Mouse (Mus musculus) hindlimb bud, embryonic 11.5 days (tissue): ENCODE measurements around the gene Epb41l4b.

Source experiments
- DNase-seq: peaks from one replicate; pipeline ENCODE4 v3.0.0-alpha.2; 2012; ENCODE audit warnings: low read depth, low spot score; ENCODE audit errors: extremely low spot score

The Epb41l4b gene

DNA sequence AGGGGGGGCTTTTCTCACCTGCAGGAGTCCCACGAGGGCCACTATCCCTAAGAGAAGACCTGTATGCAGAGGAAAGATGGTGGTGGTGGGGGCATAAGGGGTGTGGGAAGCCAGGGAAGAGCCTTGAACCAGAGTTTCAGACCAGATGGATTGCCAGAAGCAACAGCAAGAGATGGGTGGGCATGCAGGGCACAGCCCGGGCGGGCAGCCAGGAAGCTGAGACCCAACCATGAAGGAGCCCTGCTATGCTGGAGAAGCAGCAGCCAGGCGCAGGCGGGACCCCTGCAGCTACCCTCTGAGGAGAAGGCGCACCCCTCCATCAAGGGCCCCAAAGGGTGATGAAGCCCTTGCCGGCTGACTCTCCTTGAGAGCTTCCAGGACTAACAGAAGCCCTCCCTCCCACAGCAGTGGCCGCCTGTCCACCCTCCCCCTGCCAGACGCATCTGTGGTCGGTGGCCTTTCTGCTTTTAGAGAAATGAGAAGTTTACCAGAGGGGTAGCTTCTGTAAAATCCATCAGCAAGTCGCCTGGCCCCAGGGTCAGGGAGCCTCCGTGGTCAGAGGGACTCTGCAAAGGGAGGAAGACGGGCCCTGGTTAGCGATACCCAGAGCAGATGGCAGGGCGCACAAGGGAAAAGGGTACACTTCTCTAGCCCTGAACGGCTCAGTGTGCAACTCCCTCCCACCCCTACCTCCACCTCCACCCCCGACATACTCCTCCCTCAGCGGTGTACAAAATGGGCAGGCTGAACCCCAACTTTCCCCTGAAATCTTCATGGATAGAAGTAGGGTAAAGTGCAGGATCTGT is 126.7 kb downstream of the Epb41l4b start:
- DNase-seq, result no peak

DNA sequence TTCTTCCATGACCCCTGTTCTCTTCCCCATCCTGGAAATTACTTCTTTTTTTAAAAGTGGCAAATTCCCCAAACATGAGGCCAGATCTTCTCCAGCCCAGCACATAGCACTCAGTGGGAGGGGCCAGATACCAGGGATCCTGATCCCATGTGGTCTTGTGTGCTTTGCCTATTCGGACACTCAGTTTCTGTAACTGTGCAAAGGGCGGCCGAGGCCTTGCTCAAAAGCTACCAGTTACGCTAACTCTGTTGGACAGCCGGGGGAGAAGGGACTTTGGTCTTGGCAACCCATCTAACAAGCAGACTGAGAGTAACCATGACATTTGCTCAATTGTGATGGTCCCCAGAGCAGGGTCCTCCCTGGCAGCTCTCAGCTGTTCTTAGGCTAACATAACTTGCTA is 128.2 kb downstream of the Epb41l4b start:
- no peak for DNase-seq

DNA sequence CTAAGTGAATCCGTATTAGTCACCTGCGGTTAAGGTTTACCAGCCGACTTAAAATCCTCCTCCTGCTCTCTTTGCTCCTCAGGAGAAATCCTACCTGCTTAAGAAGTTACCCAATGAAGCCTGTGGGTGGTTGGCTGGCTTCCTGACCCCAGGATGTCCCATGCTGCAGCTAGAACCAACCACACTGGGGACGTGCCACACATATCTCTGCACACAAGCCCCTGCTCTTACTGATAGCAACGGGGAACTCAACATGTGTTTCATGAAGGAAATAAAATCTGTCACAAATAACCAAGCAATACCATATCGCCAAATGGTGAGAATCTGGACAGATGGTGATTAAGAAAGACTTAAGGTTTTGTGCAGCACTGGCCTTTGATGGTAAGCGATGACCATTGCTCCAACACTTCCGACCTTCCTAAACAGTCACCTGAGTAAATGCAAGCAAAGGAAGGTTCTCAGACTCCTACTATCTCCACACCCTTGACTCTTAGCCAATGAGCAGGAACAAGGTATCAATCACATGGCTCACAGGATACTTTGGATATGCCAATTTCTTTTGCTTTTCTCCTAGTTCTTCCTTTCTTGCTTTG is 131.7 kb downstream of the Epb41l4b start:
- no peak for DNase-seq

DNA sequence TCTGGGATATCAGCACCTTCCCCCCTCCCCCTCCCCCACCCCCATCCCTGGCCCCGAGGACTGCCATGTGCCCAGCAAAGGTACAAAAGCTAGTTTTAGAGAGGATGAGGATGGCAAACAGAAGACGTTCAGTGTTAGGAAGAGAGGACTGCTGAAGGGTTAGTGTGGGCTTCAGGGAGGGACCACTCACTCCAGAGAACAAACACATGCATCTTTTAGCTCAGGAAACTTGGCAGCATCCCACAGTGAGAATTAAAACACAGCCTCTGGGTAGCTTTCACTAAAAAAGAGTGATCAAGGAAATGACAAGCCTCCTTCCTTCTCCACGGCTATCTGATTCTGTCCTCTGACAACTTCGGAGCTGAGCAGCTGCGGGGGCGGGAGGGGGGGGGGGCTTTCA is 132.3 kb downstream of the Epb41l4b start:
- DNase-seq, result no peak

DNA sequence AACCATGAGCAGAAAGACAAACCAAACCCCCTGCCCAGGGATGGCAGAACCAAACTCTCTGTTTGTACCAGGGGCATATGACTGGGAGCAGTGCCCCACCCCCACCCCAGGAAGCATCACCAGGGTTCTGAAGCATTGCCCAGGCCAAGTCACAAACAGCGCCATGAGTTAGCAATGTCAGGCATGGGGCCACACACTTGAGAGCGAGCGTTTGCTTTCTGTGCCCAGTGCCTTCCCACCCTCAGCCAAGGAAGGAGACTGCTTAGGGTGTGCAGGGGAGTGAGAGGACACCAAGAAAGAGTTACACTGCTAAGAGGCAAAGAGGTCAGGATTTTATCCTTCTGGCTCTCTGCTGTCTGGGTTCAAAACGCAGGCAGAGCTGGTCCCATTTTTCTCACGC is 132.8 kb downstream of the Epb41l4b start:
- DNase-seq, result no peak

DNA sequence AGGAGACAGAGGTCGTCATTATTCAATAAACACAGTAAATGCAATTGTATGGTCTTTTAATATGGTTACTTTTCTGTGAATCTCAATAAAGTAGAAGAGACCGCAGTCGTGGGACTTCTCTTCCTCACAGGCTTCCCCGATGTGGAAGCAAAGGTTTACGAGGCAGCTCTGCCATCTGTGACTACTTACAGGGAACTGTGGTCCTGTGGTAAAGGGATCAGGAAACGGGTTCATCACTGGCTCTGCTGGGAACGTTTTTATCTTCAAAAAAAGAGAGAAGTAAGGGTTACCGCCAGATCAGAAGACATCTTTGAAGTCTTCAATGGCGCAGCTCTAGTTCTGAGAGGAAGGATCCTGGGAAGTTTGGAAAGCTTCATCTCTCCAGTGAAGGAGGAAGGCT is 135.5 kb downstream of the Epb41l4b start:
- DNase-seq, result no peak

DNA sequence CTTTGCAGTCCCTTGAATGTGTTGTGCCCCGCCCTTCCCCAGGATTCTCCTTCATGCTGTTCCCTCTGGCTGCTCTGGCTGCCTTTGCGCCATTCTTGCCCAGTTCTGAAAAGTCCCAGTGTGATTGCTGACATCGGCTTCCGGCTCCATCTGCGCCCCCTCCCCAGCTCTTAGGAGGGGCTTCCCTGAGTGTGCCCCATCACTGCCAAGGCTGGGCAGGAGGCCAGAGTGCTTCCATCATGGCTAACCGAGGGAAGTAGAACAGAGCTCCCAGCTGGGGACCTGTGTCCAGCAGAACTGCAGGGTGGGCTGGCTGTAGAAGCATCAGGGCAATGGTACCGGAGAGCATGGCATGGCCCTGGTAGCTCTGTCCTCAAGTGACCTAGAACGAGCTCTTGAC is 138.2 kb downstream of the Epb41l4b start:
- DNase-seq, result no peak

DNA sequence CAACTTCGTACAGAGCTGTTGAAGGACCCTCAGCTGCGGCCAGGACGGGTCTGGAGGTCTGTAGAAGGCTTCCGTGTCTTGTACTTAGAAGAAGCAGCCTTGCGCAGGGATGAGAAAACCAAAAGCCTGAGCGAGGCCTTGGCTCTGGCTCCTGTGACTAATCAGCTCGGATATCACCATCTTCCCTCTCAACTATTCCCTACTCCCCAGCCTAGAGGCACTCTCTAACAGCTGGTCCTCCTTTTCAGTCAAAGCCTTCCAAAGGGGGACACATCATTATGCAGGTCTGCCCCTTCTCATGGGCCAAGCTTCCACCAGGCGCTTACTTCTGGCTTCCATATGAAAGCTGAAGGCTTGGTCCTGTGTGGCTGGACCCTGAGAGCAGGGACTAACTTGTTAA is 139.4 kb downstream of the Epb41l4b start:
- DNase-seq, result no peak

DNA sequence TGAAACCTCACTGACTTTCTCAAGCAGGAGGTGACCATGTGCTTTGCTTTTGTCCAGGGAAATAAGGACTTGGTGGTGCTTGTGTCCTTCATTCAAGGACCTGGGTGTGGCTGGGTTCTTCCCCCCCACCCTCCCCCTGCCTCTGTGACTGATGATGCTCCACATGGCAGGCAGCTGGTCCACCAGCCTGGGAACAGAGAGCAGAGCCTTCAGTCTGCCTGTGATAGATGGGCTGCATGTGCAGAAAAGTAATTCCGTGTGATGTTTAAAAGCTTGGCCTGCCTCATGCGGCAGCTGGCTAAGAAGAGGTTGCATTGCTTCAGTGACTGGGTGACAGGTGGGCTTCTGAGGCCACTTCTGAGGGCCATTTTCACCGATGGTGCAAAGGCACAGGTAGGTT is 140.5 kb downstream of the Epb41l4b start:
- DNase-seq, result no peak

DNA sequence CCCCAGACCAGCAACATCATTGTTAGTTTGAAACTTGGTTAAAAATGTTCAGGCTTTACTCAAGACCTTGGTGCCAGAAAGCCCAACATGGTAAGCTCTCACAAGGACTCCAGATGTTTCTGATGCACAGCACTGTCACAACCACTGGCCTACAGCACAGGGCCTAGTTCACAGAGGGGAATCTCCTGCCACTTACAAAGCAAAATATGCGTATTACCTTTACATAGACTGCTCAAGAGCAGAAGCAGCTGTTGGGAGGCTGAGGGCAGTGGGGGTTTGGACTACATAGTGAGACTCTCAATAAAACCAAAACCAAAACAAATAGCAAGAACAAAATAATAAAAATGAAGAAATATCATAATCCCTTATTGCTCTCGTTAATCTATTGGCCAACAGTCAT is 141.8 kb downstream of the Epb41l4b start:
- no peak for DNase-seq

DNA sequence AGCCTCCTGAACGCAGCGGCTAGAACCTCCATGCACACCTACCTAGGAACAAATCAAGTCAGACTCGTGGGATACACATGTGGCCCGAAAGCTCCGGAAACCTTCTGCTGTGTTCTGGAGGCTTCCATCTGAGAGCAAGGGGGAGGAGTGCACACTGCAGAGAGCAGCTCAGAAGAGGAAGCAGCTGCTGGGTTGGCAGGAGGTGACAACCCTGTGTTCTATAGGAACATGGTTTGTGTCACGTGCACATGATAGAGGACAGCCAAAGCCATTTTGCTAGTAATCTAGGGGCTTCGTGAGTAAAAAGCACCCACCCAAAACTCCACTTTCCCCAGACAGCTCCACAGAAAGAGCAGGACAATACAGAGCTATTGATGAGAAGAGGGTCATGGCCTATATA is 149.9 kb downstream of the Epb41l4b start:
- no peak for DNase-seq

DNA sequence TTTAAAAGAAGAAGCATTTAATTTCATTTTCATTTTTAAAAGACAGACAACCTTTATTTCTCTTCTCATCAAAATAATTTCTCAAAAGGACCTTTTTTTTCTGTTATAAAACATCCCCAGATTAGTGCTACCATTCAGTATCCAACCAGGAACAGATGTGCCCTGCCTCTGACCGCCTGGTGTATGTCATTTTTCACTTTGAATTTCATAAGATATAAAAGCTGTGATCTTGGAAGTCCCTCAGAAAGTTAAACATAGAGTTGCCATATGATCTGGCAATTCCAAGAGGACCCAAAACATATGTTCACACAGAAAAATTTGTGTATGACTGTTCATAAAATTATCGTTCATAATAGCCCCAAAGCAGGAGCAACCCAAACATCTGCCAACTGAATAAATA is 151.3 kb downstream of the Epb41l4b start:
- DNase-seq, result no peak

DNA sequence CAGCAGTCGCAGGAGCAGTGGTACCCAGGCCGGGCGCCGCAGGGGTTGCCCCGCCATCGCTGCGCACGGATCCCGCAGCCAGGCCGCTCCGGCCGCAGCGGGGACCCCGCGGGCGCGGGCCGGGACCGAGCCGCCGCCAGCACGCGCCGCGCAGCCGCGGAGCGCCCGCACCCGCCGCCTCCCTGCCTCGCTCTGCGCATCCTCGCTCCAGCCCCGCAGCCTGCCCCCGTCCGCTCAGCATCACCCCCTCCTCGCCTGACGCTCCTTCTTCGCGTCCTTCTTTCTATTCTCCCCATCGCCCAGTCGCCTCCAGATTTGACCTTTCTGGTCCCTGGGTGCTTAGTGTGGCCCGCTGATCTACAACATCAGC is 153.0 kb downstream of the Epb41l4b start, which contains the start of gene Frrs1l:
Frrs1l (minus strand) TSS at position 177 of the 370 bp plus-strand sequence.
- no peak for DNase-seq

DNA sequence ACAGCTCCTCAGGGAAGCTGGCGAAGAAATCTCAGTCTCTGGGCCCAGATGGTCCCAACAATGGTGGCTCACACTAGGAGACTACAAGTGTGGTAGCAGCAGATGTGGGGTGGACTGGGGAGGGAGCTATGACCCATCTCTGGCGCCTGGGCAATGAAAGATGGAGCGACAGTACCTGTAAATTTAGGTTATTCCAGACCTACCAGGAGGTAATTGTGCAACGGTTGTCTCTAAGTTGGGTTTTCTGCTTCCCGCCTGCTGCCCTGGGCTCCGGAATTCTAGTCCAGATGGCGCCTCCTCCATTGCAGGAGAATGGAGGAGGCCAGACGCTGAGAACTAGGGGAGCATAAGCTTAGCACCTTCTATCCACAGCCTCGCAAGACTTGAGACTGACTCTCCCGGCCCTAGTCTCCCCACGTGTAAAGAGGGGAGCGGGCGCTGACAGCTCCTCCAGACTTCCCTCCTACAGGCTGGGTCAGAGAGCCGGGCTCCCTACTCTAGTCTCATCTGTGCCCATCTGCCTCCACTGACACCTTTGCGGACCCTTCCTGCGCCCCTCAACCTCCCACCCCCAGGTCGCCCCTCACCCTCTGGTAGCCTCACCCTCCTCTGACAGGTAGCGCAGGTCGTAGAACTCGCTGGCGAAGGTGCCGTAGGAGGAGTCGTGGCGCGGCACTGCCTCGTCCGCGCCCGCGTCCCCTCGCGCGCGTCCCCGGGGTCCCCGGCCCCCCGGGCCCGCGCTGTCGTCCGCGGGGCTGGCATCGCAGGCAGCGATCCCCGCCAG is 153.6 kb downstream of the Epb41l4b start:
- DNase-seq, result no peak

DNA sequence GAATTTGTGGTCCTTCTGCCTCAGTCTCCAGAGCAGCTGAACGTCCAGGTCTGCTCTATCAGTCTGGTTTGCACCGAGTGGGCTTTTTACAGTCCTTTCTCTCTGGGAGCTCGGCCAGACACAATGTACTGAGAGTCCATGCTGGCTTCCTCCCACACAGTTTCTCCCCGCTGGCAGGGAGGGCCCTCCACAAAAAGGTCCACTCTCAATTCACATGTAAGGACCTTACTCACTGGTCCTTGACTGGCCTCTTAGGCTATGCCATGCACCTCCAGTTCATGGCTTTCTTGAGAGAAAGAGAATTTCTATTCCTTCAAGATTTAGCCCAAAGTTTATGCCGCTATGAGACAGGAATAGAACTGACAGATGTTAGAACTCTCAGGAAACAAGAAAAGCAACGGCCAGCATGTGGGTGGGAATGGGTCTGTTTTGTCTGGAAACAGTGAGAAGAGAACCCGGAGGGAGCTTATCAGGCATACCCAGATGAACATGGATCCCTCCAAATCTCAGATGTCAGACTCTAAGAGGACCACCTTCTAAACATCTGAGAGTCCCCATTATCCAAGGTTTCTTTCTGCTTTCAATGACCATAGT is 177.6 kb downstream of the Epb41l4b start:
- no peak for DNase-seq

DNA sequence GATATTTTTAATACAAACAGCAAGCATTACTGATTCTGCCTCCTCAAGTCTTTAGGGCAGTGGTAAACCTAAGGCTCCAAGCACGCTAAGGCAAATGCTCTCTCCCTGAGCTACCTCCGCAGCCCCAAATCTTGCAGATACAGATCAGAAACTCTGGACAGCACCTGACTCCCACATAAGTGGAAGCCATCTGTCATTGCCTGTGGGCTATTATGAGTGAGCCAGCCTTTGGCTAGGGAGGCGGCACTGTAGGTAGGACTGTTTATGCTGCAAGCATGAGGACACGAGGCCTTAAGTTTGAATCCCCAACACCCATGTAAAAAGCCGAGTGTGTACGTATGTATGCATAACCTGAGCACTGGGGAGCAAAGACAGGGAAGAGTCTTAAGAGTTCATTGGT is 179.6 kb downstream of the Epb41l4b start:
- DNase-seq, result no peak

DNA sequence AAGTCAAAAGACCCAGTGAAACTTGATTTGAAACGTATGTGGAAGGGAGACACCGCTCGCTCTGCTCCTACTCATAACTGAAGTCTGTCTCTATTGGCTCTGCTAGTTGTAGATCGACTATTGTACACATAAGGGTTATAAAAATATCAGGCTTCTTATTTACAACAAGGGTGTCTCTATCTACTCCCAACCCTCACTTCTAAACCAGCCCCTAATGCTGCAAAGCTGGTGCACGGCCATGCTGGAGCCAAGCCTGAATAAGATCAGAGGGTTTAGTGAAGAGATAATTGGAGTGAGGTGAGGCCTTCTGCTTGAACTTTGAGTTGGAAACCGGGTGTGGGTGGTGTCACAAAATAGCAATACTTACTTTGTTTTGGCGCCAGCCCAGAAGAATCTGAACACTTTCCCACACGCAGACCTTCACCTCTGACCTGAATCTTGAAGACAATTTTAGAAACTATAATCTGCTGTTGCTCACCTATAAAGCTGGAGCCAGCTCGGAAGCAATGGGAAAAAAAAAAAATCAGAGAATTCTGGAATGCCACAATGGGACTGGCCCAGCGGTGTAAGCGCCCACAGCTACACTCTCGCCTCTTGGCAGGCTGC is 181.8 kb downstream of the Epb41l4b start:
- no peak for DNase-seq

DNA sequence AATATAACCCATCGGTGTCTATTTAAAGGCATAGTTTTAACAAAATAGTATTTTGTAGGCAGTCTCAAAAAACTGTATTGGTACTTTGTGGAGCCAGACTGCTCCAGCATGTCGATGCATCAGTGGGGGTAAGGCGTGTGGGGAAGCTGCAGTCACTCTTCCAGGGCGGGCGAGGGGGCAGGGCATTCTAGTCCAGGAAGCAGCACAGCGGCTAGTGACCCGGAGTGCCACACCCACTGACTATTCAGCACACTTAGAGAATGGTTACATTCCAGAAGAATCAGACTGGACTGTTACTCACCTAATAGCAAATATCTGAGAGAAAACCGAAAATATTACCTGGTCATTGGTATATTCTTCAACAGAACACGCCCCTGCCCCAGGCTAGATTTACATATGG is 185.7 kb downstream of the Epb41l4b start:
- DNase-seq, result no peak

DNA sequence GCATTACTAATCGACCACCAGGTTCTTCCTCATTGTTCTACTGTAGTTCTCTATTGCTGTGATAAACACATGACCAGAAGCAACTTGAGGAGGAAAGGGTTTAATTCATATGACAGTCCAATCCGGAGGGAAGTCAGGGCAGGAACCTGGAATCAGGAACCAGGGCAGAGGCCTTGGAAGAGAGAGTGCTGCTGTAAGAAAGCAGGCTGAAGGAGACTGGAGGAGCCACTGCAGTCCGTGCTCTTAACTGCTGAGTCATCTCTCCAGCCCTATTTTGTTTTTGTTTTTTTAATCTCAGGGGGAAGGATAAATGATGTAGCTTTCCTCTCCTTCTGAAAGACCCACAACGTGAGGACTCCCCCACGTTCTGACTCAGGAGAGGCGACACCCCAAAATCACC is 190.0 kb downstream of the Epb41l4b start:
- DNase-seq, result no peak

DNA sequence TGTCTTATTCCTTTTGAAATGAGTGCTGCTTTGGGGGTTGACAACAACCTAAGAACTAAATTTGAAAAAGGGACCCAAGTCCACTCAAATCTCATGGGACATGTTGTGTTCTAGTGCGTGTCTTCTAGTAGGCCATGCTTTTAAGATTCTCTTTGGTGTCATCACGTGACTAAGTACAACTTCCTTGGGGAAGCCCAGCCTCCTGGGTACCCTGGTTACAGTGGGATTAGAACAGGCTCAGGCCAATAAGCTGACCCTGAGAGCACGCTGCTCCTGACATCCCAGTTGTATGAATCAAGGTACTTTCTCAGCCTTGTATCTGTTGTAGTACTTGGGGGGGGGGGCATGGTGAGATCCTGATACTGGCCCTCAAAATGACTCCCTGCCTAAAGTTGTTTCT is 191.5 kb downstream of the Epb41l4b start:
- DNase-seq, result no peak

DNA sequence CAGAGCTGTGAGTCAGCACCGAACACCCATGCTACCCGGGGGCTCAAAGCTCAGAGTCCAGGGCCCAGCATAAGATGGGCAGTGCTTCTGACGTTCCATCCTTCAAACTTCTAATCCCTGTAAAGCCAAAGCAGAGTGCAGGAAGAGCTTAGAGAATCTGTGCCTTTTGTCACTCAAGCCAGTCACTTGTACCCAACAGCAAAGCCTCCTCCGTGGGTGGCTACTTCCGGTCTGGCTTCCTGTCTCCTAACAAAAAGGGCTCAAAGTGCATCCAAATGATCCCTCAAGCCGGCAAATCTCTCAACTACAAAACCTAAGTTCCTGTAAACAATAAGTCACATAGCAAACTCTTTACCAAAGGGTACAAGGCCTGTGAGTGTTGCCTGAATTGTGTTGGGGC is 193.7 kb downstream of the Epb41l4b start:
- no peak for DNase-seq
